Mouse (Mus musculus): ENCODE measurements around the gene Surf1. TPM values are rescaled to one million over a fixed set of nuclear protein-coding genes. Genes with fewer than 3 reads are reported as not detected.

The Surf1 gene
- 55.0 and 58.6 TPM in 2 replicates for polyA plus RNA-seq (2016; fragmentation: Nextera tagmentation; extraction: Ambion mirVana)

DNA sequence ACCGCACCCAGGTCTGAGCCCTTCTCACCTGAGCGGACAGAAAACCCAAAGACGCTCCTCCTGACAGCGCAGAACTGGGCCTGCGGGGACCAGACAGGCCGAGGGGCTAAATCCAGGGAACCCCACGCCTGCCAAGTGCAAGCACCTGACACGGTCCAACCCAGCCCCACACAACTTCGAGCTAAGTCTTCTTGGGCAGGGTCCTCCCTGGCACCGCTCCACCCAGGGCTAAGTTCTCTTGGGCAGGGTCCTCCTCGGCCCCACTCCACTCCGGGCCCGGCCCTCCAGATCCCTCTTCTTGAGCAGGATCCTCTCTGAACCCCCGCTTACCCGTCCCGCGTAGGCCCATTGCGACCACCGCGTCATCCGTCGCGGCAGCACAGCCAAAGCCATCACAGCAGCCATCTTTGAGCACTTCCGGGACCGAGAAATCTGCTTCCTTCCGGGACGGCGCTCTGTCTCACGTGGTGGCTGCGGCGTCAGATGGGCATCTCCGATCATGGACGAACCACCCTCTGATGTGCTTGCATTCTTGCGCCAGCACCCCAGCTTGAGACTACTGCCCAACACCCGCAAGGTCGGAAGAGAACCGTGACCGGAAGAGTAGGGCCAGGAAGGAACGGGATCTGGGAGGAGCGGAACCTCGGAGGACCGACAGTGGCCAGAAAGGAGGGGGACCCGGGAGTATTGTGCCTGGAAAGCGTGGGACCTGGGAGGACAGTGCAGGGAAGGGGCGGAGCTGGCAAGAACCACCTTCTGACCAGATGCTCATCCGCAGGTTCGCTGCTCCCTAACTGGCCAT, at the start of gene Surf1, which contains the start of gene Surf2:
TSS of gene Surf1 (minus strand) at position 604 of the 802 bp plus-strand sequence.
TSS of gene Surf2 (plus strand) at position 441 of the 802 bp plus-strand sequence.
- H3K4me3 ChIP-seq = peak within 1 kb of the TSS; percentile 76
- no peaks in the 10 kb centered on the region for H3K9me3 ChIP-seq (replicated peaks)
- ATAC-seq (ENCODE audit: low FRiP score) = peak; percentile 74
- H3K9ac ChIP-seq = peak within 1 kb of the TSS; percentile 76
- peaks cover 47% of the 10 kb centered on the region for H3K4me1 ChIP-seq
- H3K27me3 ChIP-seq = no peaks in the 10 kb centered on the region
- WGBS = 3% methylated on average over 47 of the region's 47 CpGs
- H3K27ac ChIP-seq = peak within 1 kb of the TSS; percentile 73
- peak within 1 kb of the TSS; percentile 99 for H3K4me2 ChIP-seq (replicated peaks)
- peaks cover 71% of the 10 kb centered on the region for H3K36me3 ChIP-seq

GRCm38 (mm10) chr2:26964724-26965370, 48.5 kb upstream of the Surf1 start:
- H3K9ac ChIP-seq = peak overlapping the region; percentile 83
- H3K9me3 ChIP-seq (replicated peaks) = no peaks in the 10 kb centered on the region
- peak overlapping the region; percentile 89 for H3K4me2 ChIP-seq (replicated peaks)
- no peaks in the 10 kb centered on the region for H3K27me3 ChIP-seq
- H3K36me3 ChIP-seq = peaks cover 22% of the 10 kb centered on the region
- H3K27ac ChIP-seq = peak overlapping the region; percentile 97
- H3K4me3 ChIP-seq = peak overlapping the region; percentile 75
- 18% methylated on average over 14 of the region's 14 CpGs for WGBS
- H3K4me1 ChIP-seq = peaks cover 32% of the 10 kb centered on the region
- ATAC-seq (ENCODE audit: low FRiP score) = no peak; the same call in 1 of the 2 replicates

- Histone ChIP-seq H3K4me2 (replicated peaks) (peak within 1 kb of the TSS; percentile 89), H3K4me3 (peak within 1 kb of the TSS; percentile 75), H3K4me1 (peaks cover 32% of the 10 kb centered on the region), H3K36me3 (peaks cover 27% of the 10 kb centered on the region), H3K27me3 (no peaks in the 10 kb centered on the region), H3K9me3 (replicated peaks) (no peaks in the 10 kb centered on the region), H3K27ac (peak within 1 kb of the TSS; percentile 97), H3K9ac (peak within 1 kb of the TSS; percentile 83)
- peak; percentile 97 for ATAC-seq (ENCODE audit: low FRiP score)
- under 1% methylated on average over 50 of the region's 50 CpGs for WGBS
These were observed 47.8 kb upstream of the Surf1 start, which contains the start of gene Rexo4 for GRCm38 (mm10) chr2:26963923-26964723. Gene Rexo4, minus strand, starts transcription at chr2:26964386.

GRCm38 (mm10) chr2:26960756-26961155, 44.4 kb upstream of the Surf1 start:
- Histone ChIP-seq H3K36me3 (peaks cover 57% of the 10 kb centered on the region), H3K4me2 (replicated peaks) (no peak overlapping the region), H3K9me3 (replicated peaks) (no peaks in the 10 kb centered on the region), H3K27me3 (no peaks in the 10 kb centered on the region), H3K4me3 (no peak overlapping the region), H3K9ac (no peak overlapping the region), H3K4me1 (peaks cover 32% of the 10 kb centered on the region), H3K27ac (no peak overlapping the region)
- 81% methylated on average over 4 of the region's 4 CpGs for WGBS
- no peak for ATAC-seq (ENCODE audit: low FRiP score)

DNA sequence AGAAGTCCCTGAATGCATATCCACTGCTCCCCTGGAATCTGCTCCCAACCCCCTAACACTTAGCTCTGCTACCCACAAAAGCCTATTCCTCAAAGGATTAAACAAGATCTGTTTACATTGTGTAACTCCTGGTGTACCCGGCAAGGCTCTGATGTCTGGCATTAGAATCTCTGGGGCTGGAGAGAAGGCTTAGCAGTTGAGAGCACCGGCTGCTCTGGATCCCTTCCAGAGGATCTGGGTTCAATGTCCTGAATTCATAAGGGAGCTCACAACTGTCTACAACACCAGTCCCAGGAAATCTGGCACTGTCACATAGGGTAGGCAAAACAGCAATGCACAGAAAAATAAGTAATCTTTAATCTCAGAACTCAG, 41.1 kb upstream of the Surf1 start:
- Histone ChIP-seq H3K27ac (no peak overlapping the region), H3K27me3 (no peaks in the 10 kb centered on the region), H3K4me1 (peaks cover 16% of the 10 kb centered on the region; the same call in 1 of the 2 replicates), H3K4me3 (no peak overlapping the region), H3K9me3 (replicated peaks) (no peaks in the 10 kb centered on the region), H3K9ac (no peak overlapping the region), H3K4me2 (replicated peaks) (no peak overlapping the region), H3K36me3 (peaks cover 90% of the 10 kb centered on the region)
- ATAC-seq (ENCODE audit: low FRiP score) = no peak
- 95% methylated on average over 2 of the region's 2 CpGs for WGBS

GRCm38 (mm10) chr2:26956811-26957487, 40.6 kb upstream of the Surf1 start:
- H3K9me3 ChIP-seq (replicated peaks) = no peaks in the 10 kb centered on the region
- H3K27me3 ChIP-seq = no peaks in the 10 kb centered on the region
- no peak for ATAC-seq (ENCODE audit: low FRiP score)
- 95% methylated on average over 12 of the region's 12 CpGs for WGBS
- no peak overlapping the region for H3K27ac ChIP-seq
- H3K9ac ChIP-seq = no peak overlapping the region
- peaks cover 11% of the 10 kb centered on the region; the same call in 1 of the 2 replicates for H3K4me1 ChIP-seq
- no peak overlapping the region for H3K4me2 ChIP-seq (replicated peaks)
- no peak overlapping the region for H3K4me3 ChIP-seq
- H3K36me3 ChIP-seq = peaks cover 92% of the 10 kb centered on the region

GRCm38 (mm10) chr2:26954735-26955395, 38.5 kb upstream of the Surf1 start:
- H3K27ac ChIP-seq = no peak overlapping the region
- no peaks in the 10 kb centered on the region for H3K27me3 ChIP-seq
- H3K4me1 ChIP-seq = no peaks in the 10 kb centered on the region
- peaks cover 92% of the 10 kb centered on the region for H3K36me3 ChIP-seq
- H3K9me3 ChIP-seq (replicated peaks) = no peaks in the 10 kb centered on the region
- H3K4me2 ChIP-seq (replicated peaks) = no peak overlapping the region
- WGBS = 89% methylated on average over 2 of the region's 2 CpGs
- no peak overlapping the region for H3K9ac ChIP-seq
- H3K4me3 ChIP-seq = no peak overlapping the region
- no peak for ATAC-seq (ENCODE audit: low FRiP score)

- WGBS = 97% methylated on average over 8 of the region's 8 CpGs
- Histone ChIP-seq H3K4me1 (no peaks in the 10 kb centered on the region), H3K36me3 (peaks cover 82% of the 10 kb centered on the region)
These were observed 36.5 kb upstream of the Surf1 start for GRCm38 (mm10) chr2:26952866-26953265.

GRCm38 (mm10) chr2:26952193-26952592, 35.9 kb upstream of the Surf1 start:
- Histone ChIP-seq H3K36me3 (peaks cover 80% of the 10 kb centered on the region), H3K4me1 (no peaks in the 10 kb centered on the region)
- 96% methylated on average over 4 of the region's 4 CpGs for WGBS

More at GRCm38 (mm10) chr2:26952866-26953265, 36.5 kb upstream of the Surf1 start:
- H3K27me3 ChIP-seq = no peaks in the 10 kb centered on the region
- no peaks in the 10 kb centered on the region for H3K9me3 ChIP-seq (replicated peaks)
- H3K9ac ChIP-seq = no peak overlapping the region
- H3K27ac ChIP-seq = no peak overlapping the region
- H3K4me3 ChIP-seq = no peak overlapping the region
- no peak for ATAC-seq (ENCODE audit: low FRiP score)
- H3K4me2 ChIP-seq (replicated peaks) = no peak overlapping the region

GRCm38 (mm10) chr2:26951346-26951905, 35.1 kb upstream of the Surf1 start:
- no peak for ATAC-seq (ENCODE audit: low FRiP score)
- Histone ChIP-seq H3K27ac (no peak overlapping the region), H3K4me3 (no peak overlapping the region), H3K36me3 (peaks cover 74% of the 10 kb centered on the region), H3K4me1 (no peaks in the 10 kb centered on the region), H3K9ac (no peak overlapping the region), H3K27me3 (no peaks in the 10 kb centered on the region), H3K9me3 (replicated peaks) (no peaks in the 10 kb centered on the region), H3K4me2 (replicated peaks) (no peak overlapping the region)
- 91% methylated on average over 8 of the region's 8 CpGs for WGBS

More at GRCm38 (mm10) chr2:26952193-26952592, 35.9 kb upstream of the Surf1 start:
- Histone ChIP-seq H3K9me3 (replicated peaks) (no peaks in the 10 kb centered on the region), H3K9ac (no peak overlapping the region), H3K4me2 (replicated peaks) (no peak overlapping the region), H3K27ac (no peak overlapping the region), H3K27me3 (no peaks in the 10 kb centered on the region), H3K4me3 (no peak overlapping the region)
- no peak for ATAC-seq (ENCODE audit: low FRiP score)

DNA sequence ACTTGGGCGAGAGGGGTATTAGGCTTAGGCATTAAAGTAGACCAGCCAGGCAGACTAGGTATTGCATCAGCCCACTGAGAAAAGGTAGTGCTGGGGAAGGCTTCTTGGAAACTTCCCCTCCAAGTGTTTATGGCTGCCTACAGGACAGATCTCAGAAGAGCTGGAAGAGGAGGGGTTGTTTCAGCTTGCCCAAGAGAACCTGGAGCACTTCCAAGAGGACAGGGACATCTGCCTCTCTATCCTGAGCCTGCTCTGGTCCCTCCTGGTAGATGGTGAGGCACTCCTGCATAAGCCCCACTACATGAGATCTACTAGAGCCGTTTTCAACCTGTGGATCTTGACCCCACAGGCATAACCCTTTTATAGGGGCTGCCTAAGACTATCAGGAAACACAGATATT, 34.1 kb upstream of the Surf1 start:
- H3K4me3 ChIP-seq = no peak overlapping the region
- H3K9ac ChIP-seq = no peak overlapping the region
- H3K9me3 ChIP-seq (replicated peaks) = no peaks in the 10 kb centered on the region
- no peaks in the 10 kb centered on the region for H3K27me3 ChIP-seq
- WGBS = 96% methylated on average over 2 of the region's 2 CpGs
- no peak overlapping the region for H3K4me2 ChIP-seq (replicated peaks)
- peaks cover 64% of the 10 kb centered on the region for H3K36me3 ChIP-seq
- H3K27ac ChIP-seq = no peak overlapping the region
- H3K4me1 ChIP-seq = no peaks in the 10 kb centered on the region
- ATAC-seq (ENCODE audit: low FRiP score) = no peak
